Mouse (Mus musculus): ENCODE measurements around the gene Tmem95.

Tmem95 gene

GRCm38 (mm10) chr11:69838714-69839104 is 39.1 kb downstream of the Tmem95 start:
- DNase-seq = no peak

- DNase-seq = peak; percentile 100
These were observed 39.7 kb downstream of the Tmem95 start, which contains the start of gene Tmem256 for GRCm38 (mm10) chr11:69837952-69838713. Gene Tmem256 (plus strand): TSS chr11:69838514.

- no peak for DNase-seq
These were observed 40.2 kb downstream of the Tmem95 start, which contains the start of gene Nlgn2 for GRCm38 (mm10) chr11:69837604-69837951. Gene Nlgn2 (minus strand): TSS chr11:69837784.

GRCm38 (mm10) chr11:69836703-69837576 is 40.9 kb downstream of the Tmem95 start:
- peak; percentile 98 for DNase-seq

- DNase-seq = no peak
These were observed 41.9 kb downstream of the Tmem95 start for GRCm38 (mm10) chr11:69835966-69836335.

- DNase-seq = no peak
These were observed 42.4 kb downstream of the Tmem95 start for GRCm38 (mm10) chr11:69835326-69835965.

- DNase-seq = no peak
These were observed 43.7 kb downstream of the Tmem95 start for GRCm38 (mm10) chr11:69834001-69834549.

GRCm38 (mm10) chr11:69833554-69833953 is 44.3 kb downstream of the Tmem95 start:
- no peak for DNase-seq

- no peak for DNase-seq
These were observed 49.0 kb downstream of the Tmem95 start for GRCm38 (mm10) chr11:69828832-69829231.

Measured in heart, adult 11 months (tissue).